Mouse (Mus musculus) adrenal gland, adult 8-10 months (tissue): ENCODE data around the gene Mecp2. TPM values are rescaled to one million over a fixed set of nuclear protein-coding genes. Genes with fewer than 3 reads are reported as not detected.

ENCODE experiments used
- DNase-seq: peaks from one replicate; pipeline ENCODE4 v3.0.0; 2022
- microRNA-seq, 2 experiments: library from miRNA; unstranded; fragments of <30 nt; microRNA quantifications; one replicate each; pipeline ENCODE4 v1.2.0; 2022
- total RNA-seq, 4 experiments: library from RNA; stranded (reverse); gene quantifications; 2 replicates each; pipeline ENCODE4 v1.2.4; 2022

The Mecp2 gene
- total RNA-seq, 4 experiments from 2014 or later, result 37.8 to 56.5 (median 46.9) TPM

GRCm38 (mm10) chrX:74008063-74008462 lies 127.1 kb downstream of the Mecp2 start:
- no peak for DNase-seq

GRCm38 (mm10) chrX:74006401-74006800 lies 128.8 kb downstream of the Mecp2 start:
- no peak for DNase-seq

DNA sequence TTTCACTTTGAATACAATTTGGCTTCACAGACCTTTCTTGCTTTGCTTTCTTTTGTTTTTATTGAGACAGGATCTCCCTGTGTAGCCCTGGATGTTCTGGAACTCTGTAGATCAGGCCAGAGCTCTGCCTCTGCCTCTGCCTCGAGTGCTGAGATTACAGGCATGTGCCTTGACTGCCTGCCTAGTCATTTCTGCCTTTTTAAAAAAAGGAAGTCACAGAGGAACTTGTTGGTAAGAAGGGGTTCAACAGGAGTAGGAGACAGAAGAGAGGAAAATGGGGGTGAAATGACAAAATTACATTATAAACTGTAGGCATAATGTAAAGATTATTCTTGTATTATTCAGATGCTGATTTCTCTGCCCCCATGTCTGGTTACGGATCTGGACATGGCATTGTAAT lies 131.5 kb downstream of the Mecp2 start:
- no peak for DNase-seq

DNA sequence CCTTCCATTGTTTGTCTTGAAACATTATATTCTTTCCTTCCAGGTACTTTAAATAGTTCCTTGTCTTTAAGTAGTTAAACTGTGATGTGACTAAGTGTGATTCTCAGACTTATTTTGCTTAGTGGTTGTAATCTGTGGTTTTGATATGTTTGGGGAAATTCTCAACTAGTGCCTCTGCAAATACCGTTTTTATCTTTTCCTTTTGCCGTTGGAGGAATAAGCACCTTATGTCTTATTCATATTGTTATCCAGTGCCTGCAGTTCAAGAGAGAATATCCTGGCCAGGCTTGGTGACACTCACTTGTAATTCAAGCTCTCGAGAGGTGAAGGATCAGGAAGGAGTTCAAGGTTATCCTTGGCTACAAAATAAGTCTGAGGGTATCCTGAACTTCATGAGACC lies 134.1 kb downstream of the Mecp2 start:
- DNase-seq, result no peak

- peak; percentile 42 for DNase-seq
Observed at GRCm38 (mm10) chrX:73998911-73999869, 136.0 kb downstream of the Mecp2 start.

GRCm38 (mm10) chrX:73977783-73978182 lies 157.4 kb downstream of the Mecp2 start:
- DNase-seq, result no peak

Small RNAs within 50 kb of the gene (microRNA-seq; reads per million reads assigned to microRNA genes)
- gene Mir5132 (5.8 to 11.1 reads per million in 2 experiments), gene Mir718 (0.17 to 0.18 reads per million in 2 experiments)

Other genes starting within 250 kb of the Mecp2 start
- gene Avpr2, start 243.3 kb downstream of the Mecp2 start, total RNA-seq, result not detected
- 10 to 100 TPM; 10.1 to 25.3 (median 16.7) TPM for gene L1cam, start 239.3 kb downstream of the Mecp2 start, total RNA-seq
- gene Arhgap4, start 213.5 kb downstream of the Mecp2 start, total RNA-seq, result 1 to 10 TPM; 2.4 to 7.7 (median 5.4) TPM
- 100 to 1,000 TPM in 1 of 4 experiments, 10 to 100 TPM in 3; 77.6 to 108 (median 89.8) TPM for gene Naa10, start 213.4 kb downstream of the Mecp2 start, total RNA-seq
- 10 to 100 TPM; 17.7 to 51.7 (median 30.5) TPM for gene Renbp, start 204.5 kb downstream of the Mecp2 start, total RNA-seq
- gene Hcfc1, start 169.0 kb downstream of the Mecp2 start, total RNA-seq, result 10 to 100 TPM; 58.1 to 78.5 (median 68.1) TPM
- gene Irak1, start 111.4 kb downstream of the Mecp2 start, total RNA-seq, result 100 to 1,000 TPM; 109 to 154 (median 129) TPM
- not detected for gene Opn1mw, start 7.9 kb downstream of the Mecp2 start, total RNA-seq
- gene Tex28, start 32.5 kb upstream of the Mecp2 start, total RNA-seq, result not detected
- gene Tktl1, start 41.9 kb upstream of the Mecp2 start, total RNA-seq, result not detected
- 100 to 1,000 TPM; 133 to 200 (median 168) TPM for gene Flna, start 114.5 kb upstream of the Mecp2 start, total RNA-seq
- gene Emd, start 119.3 kb upstream of the Mecp2 start, total RNA-seq, result 10 to 100 TPM; 47.9 to 68.8 (median 57.1) TPM
- gene Rpl10, start 135.4 kb upstream of the Mecp2 start, total RNA-seq, result 100 to 1,000 TPM; 315 to 542 (median 416) TPM
- 100 to 1,000 TPM in 2 of 4 experiments, 10 to 100 TPM in 2; 82.9 to 124 (median 103) TPM for gene Taz, start 146.5 kb upstream of the Mecp2 start, total RNA-seq
- 10 to 100 TPM; 16.3 to 28.6 (median 21.8) TPM for gene Dnase1l1, start 147.0 kb upstream of the Mecp2 start, total RNA-seq
- 100 to 1,000 TPM; 246 to 263 (median 258) TPM for gene Atp6ap1, start 161.7 kb upstream of the Mecp2 start, total RNA-seq
- gene Gdi1, start 169.6 kb upstream of the Mecp2 start, total RNA-seq, result 100 to 1,000 TPM; 219 to 342 (median 266) TPM
- gene Fam50a, start 177.7 kb upstream of the Mecp2 start, total RNA-seq, result 10 to 100 TPM; 62.3 to 82.0 (median 71.6) TPM
- gene Plxna3, start 193.7 kb upstream of the Mecp2 start, total RNA-seq, result 10 to 100 TPM in 3 of 4 experiments, 1 to 10 TPM in 1; 7.2 to 29.6 (median 19.1) TPM
- gene Lage3, start 218.3 kb upstream of the Mecp2 start, total RNA-seq, result 10 to 100 TPM; 50.0 to 63.9 (median 53.6) TPM
- gene Ubl4a, start 237.9 kb upstream of the Mecp2 start, total RNA-seq, result 10 to 100 TPM; 65.7 to 68.0 (median 66.7) TPM
- gene Slc10a3, start 238.0 kb upstream of the Mecp2 start, total RNA-seq, result 10 to 100 TPM; 22.6 to 29.6 (median 26.1) TPM